Mouse (Mus musculus): ENCODE measurements around the gene Srsf12. TPM values are rescaled to one million over a fixed set of nuclear protein-coding genes. Genes with fewer than 3 reads are reported as not detected.

Srsf12 gene
- polyA plus RNA-seq, 1 experiment from 2014 or later = 2.6 TPM

DNA sequence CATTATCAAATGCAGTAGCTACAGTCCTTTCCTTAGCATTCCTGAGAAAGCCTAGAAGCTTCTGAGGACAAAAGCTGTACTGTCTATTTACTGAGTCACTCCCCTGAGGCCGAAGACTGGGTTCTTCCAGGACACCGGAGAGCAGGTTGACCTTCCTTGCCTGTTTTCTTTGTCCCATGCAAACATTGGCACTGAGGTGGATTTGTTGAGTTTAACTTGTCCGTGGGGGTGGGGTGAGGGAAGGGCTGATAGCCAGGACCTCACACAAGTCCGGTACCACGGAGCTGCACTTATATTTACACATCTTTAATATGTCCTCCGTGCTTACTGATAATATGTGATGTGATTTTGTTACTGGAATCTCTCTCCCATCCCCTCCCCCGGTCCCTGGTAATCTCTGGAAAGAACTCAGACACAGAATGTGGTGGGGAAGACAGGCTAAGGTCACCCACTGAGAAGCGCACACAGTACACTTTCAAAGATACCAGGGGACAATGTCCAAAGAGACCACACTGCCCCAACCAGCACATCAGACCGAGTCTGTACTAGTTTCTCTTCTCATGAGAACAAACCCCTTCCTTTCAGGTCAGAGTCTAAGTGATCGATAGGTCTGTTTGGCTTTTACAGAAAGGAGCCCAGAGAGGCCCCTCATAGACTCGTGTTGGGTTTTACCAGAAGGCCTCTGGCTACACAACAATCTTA is 48.6 kb downstream of the Srsf12 start:
- no peaks in the 10 kb centered on the region for H3K9me3 ChIP-seq (ENCODE audit: control insufficient read depth, low read length)
- ATAC-seq (ENCODE audit: low FRiP score, low TSS enrichment) (peak; percentile 14; the same call in 1 of the 2 replicates), DNase-seq (ENCODE audit: low spot score) (peak; percentile 65)
- no peaks in the 10 kb centered on the region for H3K27me3 ChIP-seq (ENCODE audit: control insufficient read depth, insufficient read depth, low read length)
- H3K36me3 ChIP-seq (ENCODE audit: control insufficient read depth, insufficient read depth, low read length) = no peaks in the 10 kb centered on the region
- no peak overlapping the region for H3K4me3 ChIP-seq (ENCODE audit: low read depth, low read length)
- H3K4me1 ChIP-seq (replicated peaks; ENCODE audit: control insufficient read depth, insufficient read depth) = no peaks in the 10 kb centered on the region
- H3K4me2 ChIP-seq (replicated peaks; ENCODE audit: low read depth) = no peak overlapping the region
- no peak overlapping the region for H3K9ac ChIP-seq (ENCODE audit: low read length)
- no peak for TF ChIP-seq CTCF (IDR thresholded peaks at IDR 0.05; ENCODE audit: low read depth)
- no peak for TF ChIP-seq EP300 (optimal IDR thresholded peaks at IDR 0.05)
- no peak overlapping the region for H3K27ac ChIP-seq (replicated peaks)
- 41% methylated on average over 11 of the region's 11 CpGs for WGBS

DNA sequence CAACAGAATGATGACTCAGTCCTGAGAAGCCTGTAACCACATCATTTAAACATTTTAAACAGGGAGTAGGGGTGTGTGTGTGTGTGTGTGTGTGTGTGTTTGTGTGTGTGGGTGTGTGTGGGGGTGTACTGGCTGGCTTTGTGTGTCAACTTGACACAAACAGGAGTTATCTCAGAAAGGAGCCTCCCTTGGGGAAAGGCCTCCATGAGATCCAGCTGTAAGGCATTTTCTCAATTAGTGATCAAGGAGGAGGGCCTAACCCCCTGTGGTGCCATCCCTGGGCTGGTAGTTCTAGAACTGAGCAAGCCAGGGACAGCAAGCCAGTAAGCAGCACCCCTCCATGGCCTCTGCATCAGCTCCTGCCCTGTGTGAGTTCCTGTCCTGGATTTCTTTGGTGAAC is 51.5 kb downstream of the Srsf12 start:
- ATAC-seq (ENCODE audit: low FRiP score, low TSS enrichment) (no peak), DNase-seq (ENCODE audit: low spot score) (no peak)
- Histone ChIP-seq H3K27ac (replicated peaks) (no peak overlapping the region), H3K9me3 (ENCODE audit: control insufficient read depth, low read length) (no peaks in the 10 kb centered on the region), H3K9ac (ENCODE audit: low read length) (no peak overlapping the region), H3K36me3 (ENCODE audit: control insufficient read depth, insufficient read depth, low read length) (no peaks in the 10 kb centered on the region), H3K4me3 (ENCODE audit: low read depth, low read length) (no peak overlapping the region), H3K4me1 (replicated peaks; ENCODE audit: control insufficient read depth, insufficient read depth) (no peaks in the 10 kb centered on the region), H3K27me3 (ENCODE audit: control insufficient read depth, insufficient read depth, low read length) (no peaks in the 10 kb centered on the region), H3K4me2 (replicated peaks; ENCODE audit: low read depth) (no peak overlapping the region)
- no peak for TF ChIP-seq EP300 (optimal IDR thresholded peaks at IDR 0.05)
- no peak for TF ChIP-seq CTCF (IDR thresholded peaks at IDR 0.05; ENCODE audit: low read depth)

- DNase-seq (ENCODE audit: low spot score) (peak; percentile 93), ATAC-seq (ENCODE audit: low FRiP score, low TSS enrichment) (peak; percentile 98)
- WGBS = 15% methylated on average over 7 of the region's 7 CpGs
- Histone ChIP-seq H3K9ac (ENCODE audit: low read length) (no peak overlapping the region), H3K27me3 (ENCODE audit: control insufficient read depth, insufficient read depth, low read length) (no peaks in the 10 kb centered on the region), H3K4me3 (ENCODE audit: low read depth, low read length) (no peak overlapping the region), H3K27ac (replicated peaks) (peak overlapping the region; percentile 82), H3K36me3 (ENCODE audit: control insufficient read depth, insufficient read depth, low read length) (no peaks in the 10 kb centered on the region), H3K9me3 (ENCODE audit: control insufficient read depth, low read length) (no peaks in the 10 kb centered on the region), H3K4me1 (replicated peaks; ENCODE audit: control insufficient read depth, insufficient read depth) (no peaks in the 10 kb centered on the region), H3K4me2 (replicated peaks; ENCODE audit: low read depth) (peak overlapping the region; percentile 1; the same call in 1 of the 2 replicates)
- TF ChIP-seq EP300 (optimal IDR thresholded peaks at IDR 0.05) (no peak), CTCF (IDR thresholded peaks at IDR 0.05; ENCODE audit: low read depth) (peak; percentile 44)
Observed at GRCm38 (mm10) chr4:33261311-33261753, 52.5 kb downstream of the Srsf12 start.

DNA sequence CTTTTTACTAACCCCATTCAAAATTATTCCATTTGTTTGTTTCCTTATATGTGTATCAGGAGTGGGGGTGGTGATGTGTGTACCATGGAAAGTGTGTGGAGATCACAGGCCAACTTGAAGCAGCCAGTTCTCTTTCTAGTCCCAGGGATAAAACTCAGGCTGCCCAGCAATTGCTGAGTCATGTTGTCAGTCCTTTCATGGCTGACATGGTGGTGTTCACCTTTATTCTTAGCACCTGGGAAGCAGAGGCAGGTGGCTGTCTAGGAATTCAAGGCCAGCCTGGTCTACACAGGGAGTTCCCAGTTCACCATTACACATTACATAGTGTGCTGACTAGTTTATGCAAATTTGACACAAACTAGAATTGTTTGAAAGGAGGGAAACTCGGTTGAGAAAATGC is 54.1 kb downstream of the Srsf12 start:
- no peak for DNase-seq (ENCODE audit: low spot score)
- 92% methylated on average over 1 of the region's 1 CpGs for WGBS
- TF ChIP-seq CTCF (IDR thresholded peaks at IDR 0.05; ENCODE audit: low read depth) (no peak), EP300 (optimal IDR thresholded peaks at IDR 0.05) (no peak)
- H3K27ac ChIP-seq (replicated peaks) = no peak overlapping the region
- no peak overlapping the region for H3K4me3 ChIP-seq (ENCODE audit: low read depth, low read length)
- no peaks in the 10 kb centered on the region for H3K36me3 ChIP-seq (ENCODE audit: control insufficient read depth, insufficient read depth, low read length)
- H3K4me2 ChIP-seq (replicated peaks; ENCODE audit: low read depth) = no peak overlapping the region
- ATAC-seq (ENCODE audit: low FRiP score, low TSS enrichment) = no peak
- no peak overlapping the region for H3K9ac ChIP-seq (ENCODE audit: low read length)
- no peaks in the 10 kb centered on the region for H3K9me3 ChIP-seq (ENCODE audit: control insufficient read depth, low read length)
- H3K4me1 ChIP-seq (replicated peaks; ENCODE audit: control insufficient read depth, insufficient read depth) = no peaks in the 10 kb centered on the region
- no peaks in the 10 kb centered on the region for H3K27me3 ChIP-seq (ENCODE audit: control insufficient read depth, insufficient read depth, low read length)

DNA sequence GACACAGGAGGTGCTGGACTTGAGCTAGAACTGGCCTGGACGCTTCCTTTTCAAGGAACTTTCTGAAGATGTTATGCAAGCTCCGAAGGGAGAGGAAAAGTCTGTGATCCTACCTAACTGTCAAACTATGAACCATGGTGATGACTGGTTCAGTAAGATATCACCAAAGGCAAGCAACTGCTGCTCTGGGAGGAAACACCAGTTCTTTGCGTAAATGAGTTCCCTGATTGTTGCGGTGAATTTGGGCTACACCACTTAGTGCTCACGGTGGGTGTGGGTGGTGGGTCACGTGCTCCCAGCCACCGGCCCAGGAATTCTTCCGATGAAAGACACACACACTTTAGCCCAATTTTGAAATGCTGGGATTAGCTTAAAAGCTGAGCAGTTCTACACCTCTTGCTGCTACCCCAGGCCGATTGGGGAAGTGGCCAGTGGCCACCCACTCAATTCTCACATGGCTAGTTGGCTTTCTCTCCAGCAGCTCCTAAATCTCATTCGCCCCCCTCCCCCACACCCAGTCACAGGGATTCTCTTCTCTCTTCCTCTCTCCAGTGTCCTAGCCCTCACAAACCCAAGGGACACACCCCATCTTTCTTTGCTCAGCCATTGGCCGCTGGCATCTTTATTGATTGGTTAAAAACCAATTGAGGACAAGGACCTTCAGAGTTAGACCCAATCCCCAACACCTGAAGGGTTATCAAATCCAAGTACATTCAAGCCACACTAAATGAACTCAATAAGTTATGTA is 56.4 kb downstream of the Srsf12 start:
- no peak overlapping the region for H3K9ac ChIP-seq (ENCODE audit: low read length)
- no peaks in the 10 kb centered on the region for H3K9me3 ChIP-seq (ENCODE audit: control insufficient read depth, low read length)
- H3K4me2 ChIP-seq (replicated peaks; ENCODE audit: low read depth) = no peak overlapping the region
- H3K4me1 ChIP-seq (replicated peaks; ENCODE audit: control insufficient read depth, insufficient read depth) = no peaks in the 10 kb centered on the region
- TF ChIP-seq EP300 (optimal IDR thresholded peaks at IDR 0.05) (no peak), CTCF (IDR thresholded peaks at IDR 0.05; ENCODE audit: low read depth) (no peak)
- H3K36me3 ChIP-seq (ENCODE audit: control insufficient read depth, insufficient read depth, low read length) = no peaks in the 10 kb centered on the region
- no peak overlapping the region for H3K4me3 ChIP-seq (ENCODE audit: low read depth, low read length)
- 75% methylated on average over 11 of the region's 11 CpGs for WGBS
- no peaks in the 10 kb centered on the region for H3K27me3 ChIP-seq (ENCODE audit: control insufficient read depth, insufficient read depth, low read length)
- H3K27ac ChIP-seq (replicated peaks) = no peak overlapping the region
- no peak for ATAC-seq (ENCODE audit: low FRiP score, low TSS enrichment)
- DNase-seq (ENCODE audit: low spot score) = no peak

Measured in stomach, postnatal 0 days (tissue).